Mouse (Mus musculus) brown adipose tissue, adult 24 weeks (tissue): Measurements from ENCODE around the gene Rem2. TPM values are rescaled to one million over a fixed set of nuclear protein-coding genes. Genes with fewer than 3 reads are reported as not detected.
A peak's percentile ranks its signal among the peaks of the same experiment; 100 is the strongest.

Experiments
- H3K27ac ChIP-seq: fragments of 200-500 bp; replicated peaks from 2 replicates; pipeline ENCODE4 v1.5.1; 2012; ENCODE audit warnings: low read depth, mild to moderate bottlenecking, low read length
- H3K4me1 ChIP-seq: fragments of 200-500 bp; 2 replicates; pipeline ENCODE4 v1.6.1; 2012; ENCODE audit warnings: low read length, mixed read lengths; ENCODE audit not compliant: control insufficient read depth, insufficient read depth, insufficient read length
- H3K4me3 ChIP-seq: fragments of 200-500 bp; 2 replicates; pipeline ENCODE4 v1.5.1; 2012; ENCODE audit warnings: low read depth, mild to moderate bottlenecking, low read length, moderate library complexity; ENCODE audit not compliant: insufficient read depth
- polyA plus RNA-seq: library from polyadenylated mRNA; stranded (reverse); fragments of >200 nt; gene quantifications from 2 replicates; pipeline ENCODE4 v1.2.4, GENCODE M21; 2012; ENCODE audit not compliant: missing spikeins, insufficient read depth, insufficient read length

The Rem2 gene
- not detected in 2 replicates for polyA plus RNA-seq

GRCm38 (mm10) chr14:54475941-54476844 is at the start of gene Rem2:
Gene Rem2, plus strand, starts transcription at chr14:54476100.
- H3K4me3 ChIP-seq = peak within 1 kb of the TSS; percentile 30
- peaks cover 2% of the 10 kb centered on the region for H3K4me1 ChIP-seq
- H3K27ac ChIP-seq = no peak within 1 kb of the TSS

GRCm38 (mm10) chr14:54426689-54427398 is 49.1 kb upstream of the Rem2 start, which contains the start of gene Mrpl52:
Gene Mrpl52, plus strand, starts transcription at chr14:54426909.
- Histone ChIP-seq H3K4me1 (peaks cover 10% of the 10 kb centered on the region; the same call in 1 of the 2 replicates), H3K27ac (peak within 1 kb of the TSS; percentile 85), H3K4me3 (peak within 1 kb of the TSS; percentile 75)

GRCm38 (mm10) chr14:54427696-54428095 is 48.2 kb upstream of the Rem2 start:
- H3K4me1 ChIP-seq = peaks cover 10% of the 10 kb centered on the region; the same call in 1 of the 2 replicates
- H3K4me3 ChIP-seq = no peak overlapping the region
- H3K27ac ChIP-seq = no peak overlapping the region

GRCm38 (mm10) chr14:54428421-54428820 is 47.5 kb upstream of the Rem2 start:
- H3K4me3 ChIP-seq = no peak overlapping the region
- peaks cover 10% of the 10 kb centered on the region for H3K4me1 ChIP-seq
- H3K27ac ChIP-seq = no peak overlapping the region

- H3K27ac ChIP-seq = no peak overlapping the region
- no peak overlapping the region for H3K4me3 ChIP-seq
- peaks cover 10% of the 10 kb centered on the region for H3K4me1 ChIP-seq
These were observed 46.4 kb upstream of the Rem2 start for GRCm38 (mm10) chr14:54429332-54430093.

GRCm38 (mm10) chr14:54430406-54431145 is 45.3 kb upstream of the Rem2 start:
- Histone ChIP-seq H3K27ac (peak overlapping the region; percentile 26), H3K4me1 (peaks cover 10% of the 10 kb centered on the region), H3K4me3 (peak overlapping the region; percentile 75)

GRCm38 (mm10) chr14:54431334-54432077 is 44.4 kb upstream of the Rem2 start, which contains the start of gene Mmp14:
Gene Mmp14, plus strand, starts transcription at chr14:54431612.
- peaks cover 6% of the 10 kb centered on the region for H3K4me1 ChIP-seq
- peak within 1 kb of the TSS; percentile 63 for H3K27ac ChIP-seq
- peak within 1 kb of the TSS; percentile 75 for H3K4me3 ChIP-seq

- H3K4me1 ChIP-seq = peaks cover 6% of the 10 kb centered on the region
- H3K27ac ChIP-seq = peak overlapping the region; percentile 63
These were observed 43.6 kb upstream of the Rem2 start for GRCm38 (mm10) chr14:54432078-54432836.

GRCm38 (mm10) chr14:54432837-54433830 is 42.8 kb upstream of the Rem2 start:
- H3K27ac ChIP-seq = peak overlapping the region; percentile 43
- peaks cover 6% of the 10 kb centered on the region for H3K4me1 ChIP-seq
- H3K4me3 ChIP-seq = peak overlapping the region; percentile 75

More at GRCm38 (mm10) chr14:54432078-54432836, 43.6 kb upstream of the Rem2 start:
- H3K4me3 ChIP-seq = peak overlapping the region; percentile 75

GRCm38 (mm10) chr14:54433941-54434531 is 41.9 kb upstream of the Rem2 start:
- H3K4me3 ChIP-seq = peak overlapping the region; percentile 75
- no peak overlapping the region for H3K27ac ChIP-seq

GRCm38 (mm10) chr14:54435194-54435918 is 40.5 kb upstream of the Rem2 start:
- Histone ChIP-seq H3K4me1 (peaks cover 5% of the 10 kb centered on the region), H3K27ac (no peak overlapping the region)

More at GRCm38 (mm10) chr14:54433941-54434531, 41.9 kb upstream of the Rem2 start:
- peaks cover 6% of the 10 kb centered on the region for H3K4me1 ChIP-seq

More at GRCm38 (mm10) chr14:54435194-54435918, 40.5 kb upstream of the Rem2 start:
- no peak overlapping the region for H3K4me3 ChIP-seq
